Mouse (Mus musculus): ENCODE results near the gene Tubgcp6. TPM values are rescaled to one million over a fixed set of nuclear protein-coding genes. Genes with fewer than 3 reads are reported as not detected.

The Tubgcp6 gene
- 11.8 and 12.7 TPM in 2 replicates for polyA plus RNA-seq (2016; fragmentation: Nextera tagmentation; extraction: Ambion mirVana)

DNA sequence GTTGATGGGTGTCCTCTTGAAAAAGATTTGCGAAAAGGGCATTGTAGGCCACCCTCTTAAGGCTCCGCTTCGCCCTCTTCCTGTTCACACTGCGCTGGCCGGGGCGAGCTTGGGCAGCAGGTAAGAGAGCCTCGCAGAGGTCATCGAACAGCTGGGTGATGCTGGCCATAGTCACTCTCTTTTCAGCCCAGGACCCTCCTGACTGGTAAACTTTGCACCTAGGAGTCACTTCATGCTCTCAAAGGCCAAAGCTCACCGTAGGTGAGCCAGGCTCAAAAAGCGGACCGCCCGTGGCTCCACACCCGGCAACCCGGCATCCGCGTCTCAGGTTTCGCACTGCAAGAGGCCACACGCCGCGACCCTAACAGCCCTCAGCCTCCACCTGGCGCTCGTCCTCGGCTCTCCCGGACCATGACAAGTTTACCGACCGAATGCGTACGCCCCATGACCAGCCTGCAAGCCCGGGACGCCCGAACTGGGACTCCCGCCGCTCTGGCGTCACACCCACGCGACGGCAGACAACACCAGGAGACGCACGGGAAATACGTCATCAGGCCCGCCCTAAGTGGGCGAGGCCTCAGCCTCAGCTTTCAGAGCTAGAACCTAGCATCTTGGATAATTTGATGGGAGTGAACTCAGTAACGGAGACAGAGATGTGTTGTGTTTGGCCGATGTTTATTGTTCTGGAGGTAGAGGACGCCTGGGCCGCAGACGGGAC, at the start of gene Tubgcp6:
Gene Tubgcp6, minus strand, starts transcription at position 464 of the 718 bp plus-strand sequence.
- under 1% methylated on average over 47 of the region's 47 CpGs for WGBS (ENCODE audit: insufficient replicate concordance)
- Histone ChIP-seq H3K27me3 (replicated peaks) (no peaks in the 10 kb centered on the region), H3K27ac (peak within 1 kb of the TSS; percentile 76), H3K4me2 (peak within 1 kb of the TSS; percentile 94), H3K4me1 (peaks cover 60% of the 10 kb centered on the region), H3K9ac (peak within 1 kb of the TSS; percentile 88), H3K9me3 (replicated peaks) (no peaks in the 10 kb centered on the region), H3K4me3 (peak within 1 kb of the TSS; percentile 91), H3K36me3 (peaks cover 59% of the 10 kb centered on the region)
- peak; percentile 86 for ATAC-seq

- Histone ChIP-seq H3K4me2 (peak overlapping the region; percentile 80), H3K4me1 (peaks cover 78% of the 10 kb centered on the region), H3K36me3 (peaks cover 12% of the 10 kb centered on the region), H3K4me3 (peak overlapping the region; percentile 58), H3K27me3 (replicated peaks) (peaks cover 56% of the 10 kb centered on the region), H3K27ac (peak overlapping the region; percentile 38; the same call in 1 of the 2 replicates), H3K9me3 (replicated peaks) (no peaks in the 10 kb centered on the region), H3K9ac (peak overlapping the region; percentile 56)
- no peak for ATAC-seq
- 35% methylated on average over 17 of the region's 17 CpGs for WGBS (ENCODE audit: insufficient replicate concordance)
Observed at GRCm38 (mm10) chr15:89172276-89172935, 49.5 kb upstream of the Tubgcp6 start.

DNA sequence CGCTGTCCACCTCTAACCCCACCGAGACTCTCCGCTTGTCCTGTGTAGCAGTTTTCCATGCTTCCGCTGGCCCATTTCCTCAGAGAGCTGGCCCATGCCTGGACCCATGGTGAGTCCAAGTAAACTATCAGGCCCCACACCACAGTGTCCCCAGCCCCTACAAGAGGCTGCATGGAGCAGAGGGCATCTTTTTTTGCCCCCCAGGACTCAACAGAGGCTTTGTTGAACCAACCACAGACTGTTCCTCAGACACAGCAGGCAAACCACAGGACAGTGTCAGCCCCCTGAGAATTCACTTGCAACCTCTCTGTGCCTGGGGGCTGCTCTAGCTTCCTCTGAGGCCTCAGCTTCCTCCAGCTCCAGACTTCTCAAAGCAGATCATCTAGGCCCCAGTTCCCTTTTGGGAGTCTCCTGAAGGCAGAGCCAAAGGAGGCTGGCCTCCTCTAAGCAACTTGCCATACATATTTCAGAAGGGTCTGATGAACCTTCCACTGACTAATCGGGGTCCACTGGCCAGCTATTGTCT, 48.7 kb upstream of the Tubgcp6 start:
- ATAC-seq, result no peak
- H3K4me2 ChIP-seq, result no peak overlapping the region
- H3K27ac ChIP-seq, result no peak overlapping the region
- 71% methylated on average over 5 of the region's 5 CpGs for WGBS (ENCODE audit: insufficient replicate concordance)
- H3K4me3 ChIP-seq, result no peak overlapping the region
- H3K9me3 ChIP-seq (replicated peaks), result no peaks in the 10 kb centered on the region
- H3K36me3 ChIP-seq, result peaks cover 20% of the 10 kb centered on the region
- peaks cover 56% of the 10 kb centered on the region for H3K27me3 ChIP-seq (replicated peaks)
- H3K4me1 ChIP-seq, result peaks cover 73% of the 10 kb centered on the region
- H3K9ac ChIP-seq, result no peak overlapping the region

DNA sequence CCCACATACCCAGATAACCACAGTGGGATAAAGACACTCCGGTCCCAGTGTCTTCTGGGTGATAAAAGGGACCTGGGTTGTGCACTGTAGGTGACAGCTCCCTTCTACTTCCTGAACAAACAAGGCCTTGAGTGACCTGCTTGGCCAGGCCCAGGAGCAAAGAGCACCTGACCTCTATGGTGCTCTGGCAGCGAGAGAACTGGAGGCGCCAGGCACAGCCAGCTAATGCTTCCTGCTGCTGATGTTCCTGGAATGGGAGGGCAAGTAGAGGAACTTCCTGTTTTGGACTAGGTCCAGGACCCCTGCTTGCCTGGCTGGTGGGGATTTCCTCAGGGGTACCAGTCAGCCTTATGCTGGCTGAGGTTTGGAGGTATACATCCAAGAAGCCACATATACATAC, 47.2 kb upstream of the Tubgcp6 start:
- WGBS (ENCODE audit: insufficient replicate concordance), result 39% methylated on average over 3 of the region's 3 CpGs
- no peaks in the 10 kb centered on the region for H3K9me3 ChIP-seq (replicated peaks)
- H3K4me1 ChIP-seq, result peaks cover 60% of the 10 kb centered on the region
- H3K36me3 ChIP-seq, result peaks cover 35% of the 10 kb centered on the region
- no peak for ATAC-seq
- H3K4me3 ChIP-seq, result no peak overlapping the region
- no peak overlapping the region for H3K9ac ChIP-seq
- H3K27me3 ChIP-seq (replicated peaks), result peaks cover 44% of the 10 kb centered on the region
- H3K4me2 ChIP-seq, result no peak overlapping the region
- H3K27ac ChIP-seq, result peak overlapping the region; percentile 50

DNA sequence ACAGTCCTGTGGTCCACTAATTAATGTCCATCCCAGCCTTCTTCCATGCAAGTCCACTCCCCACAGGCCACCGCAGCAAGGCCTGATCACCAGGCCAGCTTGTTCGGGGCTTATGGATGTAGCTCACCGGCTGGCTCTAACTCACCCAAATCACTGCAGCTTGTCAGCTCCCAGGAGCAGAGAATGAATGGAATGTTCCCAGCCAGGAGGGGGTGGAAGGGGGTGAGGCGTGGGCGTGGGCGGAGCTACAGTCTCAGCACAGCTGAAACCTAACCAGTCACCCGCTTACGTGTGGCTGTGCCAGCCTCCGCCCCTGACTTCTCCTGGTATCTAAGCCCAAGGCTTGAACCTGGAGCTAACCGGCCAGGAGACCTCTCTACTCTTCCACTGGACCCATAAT, 46.5 kb upstream of the Tubgcp6 start:
- 0 out of 2 replicates have a peak, but pooled peaks have one; percentile 6 for ATAC-seq
- Histone ChIP-seq H3K36me3 (peaks cover 41% of the 10 kb centered on the region), H3K4me1 (peaks cover 53% of the 10 kb centered on the region), H3K4me3 (no peak overlapping the region), H3K9ac (no peak overlapping the region), H3K27me3 (replicated peaks) (peaks cover 37% of the 10 kb centered on the region), H3K9me3 (replicated peaks) (no peaks in the 10 kb centered on the region), H3K4me2 (no peak overlapping the region), H3K27ac (peak overlapping the region; percentile 50)
- WGBS (ENCODE audit: insufficient replicate concordance), result 43% methylated on average over 10 of the region's 10 CpGs

GRCm38 (mm10) chr15:89168922-89169321, 46.0 kb upstream of the Tubgcp6 start:
- H3K9me3 ChIP-seq (replicated peaks), result no peaks in the 10 kb centered on the region
- WGBS (ENCODE audit: insufficient replicate concordance), result 63% methylated on average over 10 of the region's 10 CpGs
- H3K27ac ChIP-seq, result 0 out of 2 replicates have a peak overlapping the region, but pooled peaks have one; percentile 50
- H3K4me1 ChIP-seq, result peaks cover 48% of the 10 kb centered on the region
- no peak overlapping the region for H3K4me3 ChIP-seq
- no peak overlapping the region for H3K9ac ChIP-seq
- peaks cover 32% of the 10 kb centered on the region for H3K27me3 ChIP-seq (replicated peaks)
- ATAC-seq, result no peak
- H3K4me2 ChIP-seq, result no peak overlapping the region
- peaks cover 46% of the 10 kb centered on the region for H3K36me3 ChIP-seq

DNA sequence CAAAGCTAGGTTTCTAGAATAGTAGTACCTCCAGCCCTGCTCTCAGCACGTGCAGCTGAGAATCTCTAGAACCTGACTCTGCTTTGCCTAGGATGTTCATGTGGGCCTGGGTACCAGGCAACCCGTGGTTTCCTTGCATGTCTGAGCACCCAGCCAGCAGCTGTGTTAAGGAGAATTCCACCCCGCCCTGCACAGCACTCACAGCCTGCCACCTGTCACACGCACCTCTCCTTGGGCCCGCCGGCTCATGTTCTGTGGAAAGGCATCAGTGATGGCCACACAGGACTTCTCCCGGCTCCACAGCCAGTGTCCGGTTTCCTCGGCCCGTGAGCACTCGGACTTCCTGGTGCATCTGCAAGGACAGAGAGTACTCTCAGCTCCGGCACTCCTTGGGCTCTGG, 42.6 kb upstream of the Tubgcp6 start:
- ATAC-seq, result no peak
- H3K36me3 ChIP-seq, result peaks cover 81% of the 10 kb centered on the region
- no peak overlapping the region for H3K9ac ChIP-seq
- H3K9me3 ChIP-seq (replicated peaks), result no peaks in the 10 kb centered on the region
- 81% methylated on average over 12 of the region's 12 CpGs for WGBS (ENCODE audit: insufficient replicate concordance)
- H3K27ac ChIP-seq, result no peak overlapping the region
- no peak overlapping the region for H3K4me3 ChIP-seq
- peaks cover 20% of the 10 kb centered on the region for H3K4me1 ChIP-seq
- no peaks in the 10 kb centered on the region; the same call in 1 of the 2 replicates for H3K27me3 ChIP-seq (replicated peaks)
- H3K4me2 ChIP-seq, result no peak overlapping the region

DNA sequence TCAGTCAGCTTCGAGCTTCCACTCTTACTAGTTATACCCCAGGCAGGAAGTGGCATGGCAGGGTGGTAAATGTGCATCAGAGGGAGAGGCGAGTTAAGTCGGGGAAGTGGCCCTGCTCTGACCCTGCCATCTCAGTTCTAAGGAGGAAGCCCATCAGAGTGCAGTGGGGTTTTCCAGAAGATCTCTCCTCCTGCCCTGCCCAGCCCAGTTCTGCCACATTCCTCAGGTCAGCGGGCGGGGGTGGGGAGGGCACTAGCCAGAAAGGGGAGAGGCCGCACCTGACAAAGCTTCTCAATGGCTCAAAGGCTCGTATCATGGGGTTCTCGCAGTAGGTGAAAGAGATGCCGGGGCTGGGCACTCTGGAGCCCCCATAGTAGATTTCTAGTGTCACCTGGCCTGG, 38.5 kb upstream of the Tubgcp6 start:
- peaks cover 100% of the 10 kb centered on the region for H3K36me3 ChIP-seq
- H3K9ac ChIP-seq, result no peak overlapping the region
- H3K9me3 ChIP-seq (replicated peaks), result no peaks in the 10 kb centered on the region
- H3K4me1 ChIP-seq, result no peaks in the 10 kb centered on the region
- no peak for ATAC-seq
- H3K27me3 ChIP-seq (replicated peaks), result no peaks in the 10 kb centered on the region
- no peak overlapping the region for H3K4me2 ChIP-seq
- no peak overlapping the region for H3K27ac ChIP-seq
- 69% methylated on average over 9 of the region's 9 CpGs for WGBS (ENCODE audit: insufficient replicate concordance)
- no peak overlapping the region for H3K4me3 ChIP-seq

GRCm38 (mm10) chr15:89158516-89158915, 35.6 kb upstream of the Tubgcp6 start:
- Histone ChIP-seq H3K9me3 (replicated peaks) (no peaks in the 10 kb centered on the region), H3K27me3 (replicated peaks) (no peaks in the 10 kb centered on the region), H3K4me2 (no peak overlapping the region), H3K36me3 (peaks cover 92% of the 10 kb centered on the region), H3K4me3 (no peak overlapping the region), H3K4me1 (no peaks in the 10 kb centered on the region), H3K9ac (no peak overlapping the region), H3K27ac (no peak overlapping the region)
- WGBS (ENCODE audit: insufficient replicate concordance), result 84% methylated on average over 16 of the region's 16 CpGs
- no peak for ATAC-seq

GRCm38 (mm10) chr15:89157954-89158353, 35.0 kb upstream of the Tubgcp6 start:
- WGBS (ENCODE audit: insufficient replicate concordance), result 45% methylated on average over 7 of the region's 7 CpGs
- Histone ChIP-seq H3K4me2 (no peak overlapping the region), H3K4me1 (no peaks in the 10 kb centered on the region), H3K36me3 (peaks cover 87% of the 10 kb centered on the region), H3K9me3 (replicated peaks) (no peaks in the 10 kb centered on the region), H3K27ac (no peak overlapping the region), H3K9ac (no peak overlapping the region), H3K27me3 (replicated peaks) (no peaks in the 10 kb centered on the region), H3K4me3 (no peak overlapping the region)
- peak; percentile 34 for ATAC-seq

- Histone ChIP-seq H3K36me3 (peaks cover 30% of the 10 kb centered on the region), H3K4me2 (no peak overlapping the region), H3K9me3 (replicated peaks) (no peaks in the 10 kb centered on the region), H3K4me3 (no peak overlapping the region), H3K4me1 (peaks cover 12% of the 10 kb centered on the region), H3K27ac (no peak overlapping the region), H3K9ac (no peak overlapping the region), H3K27me3 (replicated peaks) (peaks cover 42% of the 10 kb centered on the region)
- no peak for ATAC-seq
Observed at GRCm38 (mm10) chr15:89152312-89152711, 29.4 kb upstream of the Tubgcp6 start.

DNA sequence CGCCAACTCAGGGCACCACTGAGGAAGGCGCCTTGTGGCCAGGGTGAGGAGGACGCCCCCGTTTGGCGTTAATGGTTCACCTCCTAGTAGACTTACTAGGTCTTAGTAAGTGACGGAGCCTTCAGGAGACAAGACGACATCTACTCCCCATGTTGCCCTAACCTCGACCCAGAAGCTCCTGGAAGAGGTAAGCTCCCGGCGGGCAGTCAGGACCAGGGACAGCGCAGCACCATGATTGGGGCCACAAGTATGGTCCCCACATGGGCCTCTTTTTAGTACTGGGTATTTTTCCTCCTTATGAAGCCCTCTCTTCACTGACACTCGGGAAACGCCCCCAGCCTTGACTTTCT, 27.1 kb upstream of the Tubgcp6 start:
- Histone ChIP-seq H3K36me3 (peaks cover 7% of the 10 kb centered on the region), H3K9me3 (replicated peaks) (no peaks in the 10 kb centered on the region), H3K27ac (no peak overlapping the region), H3K4me3 (peak overlapping the region; percentile 64; the same call in 1 of the 2 replicates), H3K27me3 (replicated peaks) (peaks cover 65% of the 10 kb centered on the region), H3K4me2 (peak overlapping the region; percentile 87), H3K4me1 (peaks cover 22% of the 10 kb centered on the region), H3K9ac (no peak overlapping the region)
- no peak for ATAC-seq
- 3% methylated on average over 13 of the region's 13 CpGs for WGBS (ENCODE audit: insufficient replicate concordance)

All from liver, embryonic 12.5 days (tissue).